Mouse (Mus musculus) induced T-regulatory cell, adult 2 months (primary cell): ENCODE data around the gene Abtb2.

Experiments
- DNase-seq: peaks from one replicate; pipeline ENCODE4 v3.0.0-alpha.2; 2012; ENCODE audit warnings: low read depth

Gene Abtb2

DNA sequence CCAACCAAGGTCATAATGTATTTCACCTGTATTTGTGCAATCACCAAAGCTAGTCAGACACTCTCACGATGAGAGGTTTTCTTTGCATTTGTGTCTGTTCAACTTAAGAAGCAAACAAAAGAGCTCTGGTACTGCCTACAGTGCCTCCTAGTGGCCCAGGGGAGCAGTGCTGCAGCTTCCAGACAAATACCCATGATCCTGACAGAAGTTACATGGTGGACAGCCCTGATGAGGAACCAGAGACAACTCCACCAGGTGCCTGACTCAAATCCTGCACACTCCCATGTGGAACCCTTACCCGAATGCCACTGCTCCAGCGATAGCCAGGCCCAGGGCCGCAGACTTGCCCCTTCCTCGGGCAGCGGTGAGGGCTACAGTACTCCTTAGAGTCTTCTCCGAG is 177.9 kb downstream of the Abtb2 start:
- peak; percentile 83 for DNase-seq

DNA sequence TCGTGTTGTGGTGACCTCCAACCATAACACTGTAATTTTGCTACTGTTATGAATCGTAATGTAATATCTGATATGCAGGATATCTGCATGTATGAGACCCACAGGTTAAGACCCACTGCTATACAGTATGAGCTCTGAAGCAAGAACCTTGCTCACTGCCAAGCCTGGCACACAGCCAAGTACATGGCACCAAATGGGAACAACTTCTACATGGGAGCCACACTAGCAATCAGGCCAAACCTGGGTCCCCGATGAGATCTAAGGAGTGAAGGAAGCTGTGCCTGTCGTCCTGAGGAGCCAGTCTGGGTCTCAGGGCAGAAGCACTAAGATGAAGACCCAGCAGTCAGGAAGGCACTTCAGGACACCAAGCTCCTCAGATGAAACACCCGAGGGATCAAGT is 179.4 kb downstream of the Abtb2 start:
- no peak for DNase-seq

DNA sequence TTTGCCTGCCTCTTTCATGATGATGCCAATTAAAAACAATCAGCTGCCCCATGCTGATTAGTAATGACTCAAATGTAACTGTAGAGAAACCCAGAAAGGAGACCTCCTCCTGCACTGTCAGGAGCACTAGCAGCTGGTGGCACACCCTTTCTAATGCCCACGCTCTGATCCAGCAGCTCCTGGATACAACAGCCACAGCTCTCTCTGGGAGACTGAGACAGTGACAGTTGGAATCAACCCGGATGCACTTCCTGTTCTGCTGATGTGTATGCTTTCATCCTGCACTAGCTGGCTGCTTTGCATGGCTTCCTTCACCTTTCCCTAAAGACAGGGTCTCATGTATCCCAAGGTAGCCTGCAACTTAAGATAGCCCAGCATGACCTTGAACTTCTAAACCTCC is 180.0 kb downstream of the Abtb2 start:
- DNase-seq = no peak

DNA sequence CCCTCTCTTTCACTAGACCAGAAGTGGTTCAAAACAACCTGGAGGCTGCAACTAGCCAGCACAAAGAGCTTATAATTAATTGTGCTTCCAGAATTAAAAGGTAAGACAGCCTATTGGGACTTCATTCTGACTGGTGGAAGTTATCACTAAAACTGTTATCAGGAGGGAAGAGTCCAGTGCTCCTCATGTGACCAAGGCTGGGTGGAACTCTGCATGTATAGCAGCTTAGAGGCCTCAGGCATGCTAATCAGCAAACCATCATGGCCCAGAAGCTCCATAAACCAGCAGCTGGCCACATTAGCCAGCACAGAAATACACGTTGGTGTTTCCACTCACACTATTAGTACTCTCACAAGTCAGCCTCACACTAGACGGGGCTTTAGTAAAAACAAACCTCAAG is 180.7 kb downstream of the Abtb2 start:
- DNase-seq = no peak

DNA sequence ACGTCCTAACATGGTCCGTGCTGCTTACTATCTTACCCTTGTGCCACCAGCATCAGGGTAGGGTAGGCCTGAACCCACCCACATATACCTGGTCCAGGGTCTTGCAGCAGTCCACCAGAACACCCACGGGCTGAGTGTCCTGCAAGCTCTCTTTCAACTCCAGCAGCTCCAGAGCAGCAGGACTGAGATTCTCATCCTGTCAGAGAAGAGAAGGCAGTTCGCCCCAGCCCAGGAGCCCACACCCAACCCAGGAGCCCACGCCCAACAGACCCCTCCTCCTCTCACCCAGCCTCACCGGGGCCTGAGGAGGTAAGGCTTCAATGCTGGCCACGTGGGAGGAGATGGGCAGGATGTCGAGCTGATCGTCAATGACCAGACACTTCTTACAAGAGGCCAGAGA is 181.8 kb downstream of the Abtb2 start:
- DNase-seq = no peak

DNA sequence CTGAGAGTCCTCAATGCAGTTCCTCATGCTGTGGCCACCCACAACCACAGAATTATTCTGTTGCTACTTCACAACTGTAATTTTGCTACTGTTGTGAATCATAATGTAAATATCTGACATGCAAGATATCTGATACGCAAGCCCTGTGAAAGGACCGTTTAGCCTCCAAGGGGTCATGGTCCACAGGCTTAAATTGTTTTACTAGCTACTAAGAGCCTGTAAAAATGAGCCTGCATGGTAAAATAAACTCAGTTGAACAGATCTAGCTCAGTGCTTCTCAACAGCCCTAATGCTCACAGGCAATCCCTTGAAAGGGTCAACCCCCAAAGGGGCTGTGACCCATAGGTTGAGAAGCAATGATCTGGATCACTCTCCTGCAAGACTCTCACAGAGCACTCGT is 183.0 kb downstream of the Abtb2 start:
- no peak for DNase-seq

DNA sequence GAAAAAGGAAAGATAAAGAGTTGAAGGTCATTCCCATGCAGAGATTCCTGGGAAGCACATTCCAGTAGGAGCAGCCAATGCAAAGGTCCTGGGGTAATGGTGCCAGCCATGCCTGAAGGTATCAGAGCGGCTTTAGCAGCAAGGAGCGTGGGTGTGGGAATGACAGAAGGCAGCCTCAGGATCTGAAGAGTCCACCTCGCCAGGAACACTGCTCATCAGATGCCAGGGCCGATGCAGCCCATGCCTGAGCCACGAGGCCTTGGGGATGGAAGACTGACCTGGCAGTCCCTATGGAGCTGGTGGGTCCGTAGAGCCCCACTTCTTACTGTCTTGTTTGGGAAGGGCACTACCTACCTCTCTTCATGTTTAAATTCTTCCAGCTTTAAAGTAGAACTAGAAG is 185.7 kb downstream of the Abtb2 start:
- no peak for DNase-seq

DNA sequence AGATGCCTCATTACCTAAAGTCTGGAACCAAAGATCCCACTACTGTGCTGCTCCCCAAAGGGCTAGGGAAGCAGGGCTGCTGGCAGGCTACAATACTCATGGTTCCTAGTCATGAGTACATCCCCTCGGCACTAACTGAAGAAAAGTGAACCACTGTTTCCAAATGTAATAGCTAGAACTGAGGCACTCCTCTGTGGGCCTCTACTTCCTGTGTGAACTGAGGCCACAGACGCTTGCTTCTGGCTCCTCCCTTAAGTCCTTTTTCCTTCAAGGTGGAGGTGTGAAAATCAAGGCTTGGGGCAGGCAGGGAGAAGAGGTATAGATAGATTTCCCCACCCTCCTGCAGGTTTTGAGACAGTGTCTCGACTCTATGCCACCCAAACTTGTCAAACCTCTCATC is 188.5 kb downstream of the Abtb2 start:
- DNase-seq = peak; percentile 48

DNA sequence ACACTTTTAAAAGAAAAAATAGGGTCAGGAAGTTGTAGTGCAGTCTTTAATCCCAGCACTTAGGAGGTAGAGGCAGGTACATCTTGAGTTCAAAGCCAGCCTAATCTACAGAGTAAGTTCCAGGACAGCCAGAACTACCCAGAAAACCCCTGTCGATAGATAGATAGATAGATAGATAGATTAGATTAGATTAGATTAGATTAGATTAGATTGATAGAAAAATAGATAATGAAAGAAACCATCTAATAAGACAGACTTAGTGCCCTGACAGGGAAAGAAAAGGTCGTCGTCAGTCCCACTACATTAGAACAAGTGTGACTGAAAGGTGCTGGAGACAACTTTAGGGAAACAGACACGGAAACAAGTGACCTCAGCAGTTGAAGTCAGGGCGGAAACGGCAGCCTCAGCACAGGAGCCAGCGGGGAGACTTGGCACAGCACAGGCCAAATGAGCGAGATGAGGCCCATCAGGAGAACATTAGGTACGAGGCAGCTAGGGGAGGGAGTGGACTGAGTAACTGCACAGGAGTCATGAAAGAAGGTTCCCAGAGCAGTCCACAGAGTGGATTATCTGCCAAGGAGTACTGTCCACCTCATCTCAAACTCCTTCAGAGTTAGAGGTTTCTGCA is 189.5 kb downstream of the Abtb2 start:
- DNase-seq = no peak

DNA sequence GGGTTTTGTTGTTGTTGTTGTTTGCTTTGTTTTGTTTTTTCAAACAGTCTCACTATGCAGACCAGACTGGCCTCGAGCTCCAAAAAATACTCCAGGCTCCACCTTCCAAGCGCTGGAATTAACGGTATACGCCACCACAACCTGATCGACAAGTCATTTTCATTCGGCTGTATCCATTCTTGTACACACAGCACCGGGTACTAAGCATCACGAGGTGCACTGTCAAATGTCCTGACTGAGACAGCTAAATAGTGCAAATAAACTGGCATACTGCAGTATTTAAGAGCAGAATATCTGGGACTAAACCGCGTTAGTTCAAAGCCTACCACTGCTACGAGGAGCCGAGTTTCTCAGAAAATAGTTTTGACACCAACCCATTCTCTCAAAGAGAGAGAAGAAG is 194.3 kb downstream of the Abtb2 start:
- DNase-seq = no peak

DNA sequence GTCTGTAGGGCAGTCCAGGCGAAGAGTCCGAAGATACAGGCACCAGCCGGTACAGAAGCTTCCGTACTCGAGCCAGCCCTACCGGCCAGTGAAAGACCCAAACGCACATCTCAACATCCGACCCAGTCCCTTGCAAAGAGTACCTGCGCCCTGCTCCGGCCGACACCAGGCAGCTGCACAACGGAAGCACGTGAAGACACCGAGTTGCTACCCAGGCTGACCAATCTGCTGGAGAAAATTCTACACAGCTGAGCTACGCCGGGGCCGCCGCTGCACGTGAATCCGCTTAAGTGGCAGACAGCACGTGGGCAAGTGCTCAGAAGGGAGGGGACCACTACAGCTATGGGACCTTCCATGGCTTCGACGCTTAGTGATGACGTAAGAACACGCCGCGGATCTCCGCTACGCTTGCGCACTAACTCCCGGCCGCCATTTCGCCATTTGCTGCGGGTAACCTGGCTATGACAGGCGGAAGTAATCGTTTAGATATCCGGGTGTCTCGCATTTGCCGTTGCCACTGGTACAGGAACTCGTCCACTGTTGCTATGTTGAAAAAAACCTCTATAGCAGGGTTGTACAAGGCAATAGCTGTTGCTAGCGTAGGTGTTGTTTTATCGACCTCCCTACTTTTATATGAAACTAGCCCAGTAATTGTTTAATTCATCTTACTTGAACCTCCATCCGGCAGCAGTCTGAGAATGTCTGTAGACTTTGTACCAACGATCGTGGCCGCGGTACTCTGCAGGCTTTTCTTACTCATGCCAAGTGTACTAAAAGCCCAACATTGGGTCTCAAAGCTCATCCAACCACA is 195.0 kb downstream of the Abtb2 start, which contains the start of gene Nat10:
Nat10 (minus strand) TSS at position 365 of the 811 bp plus-strand sequence.
- peak; percentile 99 for DNase-seq

DNA sequence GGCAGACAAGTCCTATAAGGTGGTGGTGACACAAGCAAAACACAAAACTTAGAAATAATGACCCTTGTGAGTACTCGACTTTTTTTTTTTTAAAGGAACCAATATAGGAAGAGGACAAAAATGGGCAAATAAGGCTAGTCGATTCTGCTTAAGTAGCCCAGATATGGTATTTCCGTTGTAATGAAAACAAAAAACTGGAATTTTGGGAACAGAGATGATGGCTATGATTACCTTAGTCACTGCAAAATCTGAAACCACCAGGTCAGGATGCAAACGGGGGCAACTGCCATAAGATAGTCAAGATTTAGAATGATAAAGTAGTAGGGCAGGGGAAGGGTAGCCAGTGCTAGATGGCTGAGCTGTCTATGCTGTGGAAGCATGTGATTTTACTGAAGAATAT is 195.9 kb downstream of the Abtb2 start:
- no peak for DNase-seq

DNA sequence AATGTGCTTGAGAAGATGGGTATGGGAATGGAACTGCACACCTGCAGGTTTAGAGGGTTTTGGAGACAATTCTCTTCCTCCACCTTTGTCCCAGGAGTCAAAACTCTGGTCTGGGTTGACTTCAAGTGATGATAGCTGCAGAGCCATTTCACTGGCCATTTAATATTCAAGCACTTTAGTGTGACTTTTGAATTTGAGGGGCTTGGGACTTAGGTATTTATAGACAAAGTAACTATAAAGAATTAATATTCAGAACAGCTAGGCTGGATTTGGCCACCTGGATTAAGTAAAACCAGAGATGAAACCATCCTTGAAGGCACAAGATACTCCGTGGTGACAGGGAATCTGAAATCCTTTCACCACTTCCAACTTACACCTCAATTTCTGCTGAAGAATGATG is 196.4 kb downstream of the Abtb2 start:
- DNase-seq = peak; percentile 25
